Mouse (Mus musculus) liver, postnatal 0 days (tissue): ENCODE results near the gene Onecut3. TPM values are rescaled to one million over a fixed set of nuclear protein-coding genes. Genes with fewer than 3 reads are reported as not detected.

Source experiments
- ATAC-seq: fragments of 200-750 bp; cut with Nextera tagmentation; 2 replicates; pipeline ENCODE4 v1.8.0; 2017; ENCODE audit warnings: mild to moderate bottlenecking, moderate library complexity
- DNase-seq: peaks from one replicate; pipeline ENCODE4 v3.0.0-alpha.2; 2016
- H3K27ac ChIP-seq: fragments of 300-500 bp; sonication (generic); 2 replicates; pipeline ENCODE4 v1.5.1; 2014; ENCODE audit warnings: antibody characterized with exemption, moderate library complexity, mild to moderate bottlenecking, low read depth
- H3K27me3 ChIP-seq: fragments of 300-500 bp; sonication (generic); 2 replicates; pipeline ENCODE4 v1.6.1; 2014; ENCODE audit warnings: low read length, control low read depth, mixed read lengths; ENCODE audit not compliant: insufficient read depth
- H3K36me3 ChIP-seq: fragments of 300-500 bp; sonication (generic); replicated peaks from 2 replicates; pipeline ENCODE4 v1.6.1; 2014; ENCODE audit warnings: mild to moderate bottlenecking, control low read depth, low read length, moderate library complexity, mixed read lengths; ENCODE audit not compliant: insufficient read depth
- H3K4me1 ChIP-seq: fragments of 300-500 bp; sonication (generic); 2 replicates; pipeline ENCODE4 v1.6.1; 2014; ENCODE audit warnings: antibody characterized with exemption, mild to moderate bottlenecking, control low read depth; ENCODE audit not compliant: insufficient read depth
- H3K4me2 ChIP-seq: fragments of 300-500 bp; sonication (generic); 2 replicates; pipeline ENCODE4 v1.6.1; 2014; ENCODE audit warnings: low read depth, mild to moderate bottlenecking, low read length, moderate library complexity, mixed read lengths
- H3K4me3 ChIP-seq: fragments of 300-500 bp; sonication (generic); 2 replicates; pipeline ENCODE4 v1.5.1; 2014; ENCODE audit warnings: low read depth, low read length
- H3K9ac ChIP-seq: fragments of 300-500 bp; sonication (generic); replicated peaks from 2 replicates; pipeline ENCODE4 v1.6.1; 2014; ENCODE audit warnings: mild to moderate bottlenecking, moderate library complexity
- H3K9me3 ChIP-seq: fragments of 300-500 bp; sonication (generic); 2 replicates; pipeline ENCODE4 v1.6.1; 2016; ENCODE audit warnings: mild to moderate bottlenecking, control low read depth, low read length, mixed read lengths
- CTCF ChIP-seq: sonication (generic); IDR thresholded peaks from 2 replicates; pipeline ENCODE4 v1.5.1; 2016; ENCODE audit warnings: antibody characterized with exemption, low read depth
- EP300 ChIP-seq: IDR thresholded peaks from 2 replicates; pipeline ENCODE4 v1.6.1; 2016; ENCODE audit warnings: antibody characterized with exemption, low read depth, mild to moderate bottlenecking
- WGBS: fragments of 180-500 bp; shearing (Covaris S2); extraction: QIAGEN DNeasy Blood & Tissue Kit; methylation state at CpG from one replicate; pipeline ENCODE4 v1.1.7; 2014; ENCODE audit not compliant: insufficient replicate concordance; 5-methylcytosine and 5-hydroxymethylcytosine counted together
- polyA plus RNA-seq: library from polyadenylated mRNA; unstranded; fragments of >200 nt; fragmentation: Nextera tagmentation; extraction: Ambion mirVana; gene quantifications from 2 replicates; pipeline ENCODE4 v1.2.1, GENCODE M21; 2015

The Onecut3 gene
- polyA plus RNA-seq, 1 experiment from 2014 or later = not detected

DNA sequence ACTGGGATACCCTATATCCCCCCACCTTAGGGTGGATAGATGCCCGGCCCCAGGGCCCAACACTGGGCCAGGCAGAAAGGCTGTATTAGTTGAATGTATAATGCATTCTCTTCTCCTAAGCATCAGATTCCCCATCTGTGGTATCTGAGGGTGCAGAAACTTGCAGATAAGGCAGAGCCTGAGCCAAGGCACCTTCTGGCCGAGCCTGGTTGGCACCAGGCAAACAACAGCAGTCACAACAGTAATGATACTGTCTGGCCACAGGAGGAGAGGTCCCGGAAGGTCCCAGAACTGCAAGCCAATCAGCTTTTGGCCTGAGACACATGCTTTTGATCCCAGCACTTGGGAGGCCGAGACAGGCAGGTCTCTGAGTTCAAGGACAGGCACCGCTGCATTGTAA lies 38.9 kb upstream of the Onecut3 start:
- Histone ChIP-seq H3K4me2 (no peak overlapping the region), H3K9me3 (no peaks in the 10 kb centered on the region), H3K27ac (no peak overlapping the region), H3K4me3 (no peak overlapping the region), H3K27me3 (peaks cover 7% of the 10 kb centered on the region; the same call in 1 of the 2 replicates), H3K4me1 (no peaks in the 10 kb centered on the region), H3K36me3 (no peaks in the 10 kb centered on the region), H3K9ac (no peak overlapping the region)
- 76% methylated on average over 5 of the region's 5 CpGs for WGBS
- TF ChIP-seq CTCF (no peak), EP300 (no peak)
- no peak for ATAC-seq
- no peak for DNase-seq

DNA sequence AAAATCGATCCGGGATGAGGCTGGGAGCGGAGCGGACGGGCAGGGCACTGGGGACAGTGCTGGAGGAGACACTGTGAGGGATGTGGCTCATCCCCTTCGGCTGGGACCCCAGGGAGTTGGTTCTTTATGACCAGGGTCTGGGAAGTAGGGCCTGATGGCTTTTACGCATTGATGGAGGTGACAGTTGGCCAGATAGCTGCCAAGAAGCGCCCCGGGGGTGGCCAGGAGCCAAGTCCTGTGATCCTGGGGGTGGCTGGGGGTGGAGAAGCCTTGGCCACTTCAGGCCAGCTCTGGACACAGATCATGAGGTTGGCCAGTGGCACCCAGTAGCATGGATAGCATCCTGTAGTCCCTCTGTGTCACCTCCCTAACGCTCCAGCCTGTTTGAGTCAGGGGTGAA lies 35.4 kb upstream of the Onecut3 start:
- ATAC-seq (no peak), DNase-seq (no peak)
- TF ChIP-seq CTCF (no peak), EP300 (no peak)
- H3K36me3 ChIP-seq = no peaks in the 10 kb centered on the region
- peaks cover 25% of the 10 kb centered on the region for H3K27me3 ChIP-seq
- H3K9me3 ChIP-seq = no peaks in the 10 kb centered on the region
- H3K4me1 ChIP-seq = no peaks in the 10 kb centered on the region
- WGBS = 69% methylated on average over 10 of the region's 10 CpGs
- no peak overlapping the region for H3K27ac ChIP-seq
- H3K4me2 ChIP-seq = no peak overlapping the region
- no peak overlapping the region for H3K9ac ChIP-seq
- H3K4me3 ChIP-seq = no peak overlapping the region

DNA sequence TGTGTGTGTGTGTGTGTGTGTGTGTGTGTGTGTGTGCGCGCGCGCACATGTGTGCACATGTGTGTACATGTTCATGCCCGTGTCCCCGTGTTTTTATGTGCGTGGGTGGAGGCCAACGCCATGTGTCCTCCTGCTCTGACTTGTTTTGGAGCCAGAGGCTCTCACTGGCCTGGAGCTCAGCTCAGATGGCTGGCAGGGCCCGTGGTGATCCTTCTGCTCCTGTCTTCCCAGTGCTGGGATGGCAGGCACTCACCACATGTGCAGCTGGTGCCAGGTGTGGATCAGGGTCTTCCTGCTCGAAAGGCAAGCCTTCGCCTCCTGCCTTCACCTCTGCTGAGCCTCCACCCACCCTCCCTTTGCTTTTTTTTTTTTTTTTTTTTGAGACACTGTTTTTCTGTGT lies 35.0 kb upstream of the Onecut3 start:
- WGBS = 81% methylated on average over 11 of the region's 11 CpGs
- TF ChIP-seq EP300 (no peak), CTCF (no peak)
- Histone ChIP-seq H3K36me3 (no peaks in the 10 kb centered on the region), H3K9ac (no peak overlapping the region), H3K27me3 (peaks cover 28% of the 10 kb centered on the region), H3K4me2 (no peak overlapping the region), H3K27ac (no peak overlapping the region), H3K4me1 (no peaks in the 10 kb centered on the region), H3K4me3 (no peak overlapping the region), H3K9me3 (no peaks in the 10 kb centered on the region)
- ATAC-seq = no peak
- DNase-seq = no peak

DNA sequence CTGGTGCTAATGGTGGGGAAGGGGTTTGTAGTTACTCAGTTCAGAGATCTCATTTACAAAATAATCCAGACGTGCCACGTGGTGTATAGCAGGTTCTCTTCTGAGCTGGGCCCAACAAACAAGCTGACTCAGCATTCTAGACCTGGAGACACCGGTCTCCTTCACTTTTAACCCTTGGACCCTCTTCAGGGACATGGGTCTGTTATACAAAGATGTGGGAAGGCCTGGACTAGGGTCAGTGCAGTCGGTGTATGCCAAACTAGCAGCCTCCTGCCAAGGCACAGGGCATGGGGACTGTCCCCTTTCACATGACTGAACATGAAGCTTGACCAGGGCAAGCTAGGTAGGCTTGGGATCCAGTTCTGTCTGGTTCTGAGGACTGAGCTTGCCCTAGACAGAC lies 34.3 kb upstream of the Onecut3 start:
- H3K9me3 ChIP-seq = no peaks in the 10 kb centered on the region
- no peaks in the 10 kb centered on the region for H3K4me1 ChIP-seq
- no peak overlapping the region for H3K4me3 ChIP-seq
- no peak overlapping the region for H3K27ac ChIP-seq
- H3K9ac ChIP-seq = no peak overlapping the region
- no peaks in the 10 kb centered on the region for H3K36me3 ChIP-seq
- H3K4me2 ChIP-seq = no peak overlapping the region
- no peak for TF ChIP-seq EP300
- TF ChIP-seq CTCF = no peak
- ATAC-seq = no peak
- DNase-seq = no peak
- H3K27me3 ChIP-seq = peaks cover 29% of the 10 kb centered on the region
- WGBS = 50% methylated on average over 4 of the region's 4 CpGs

DNA sequence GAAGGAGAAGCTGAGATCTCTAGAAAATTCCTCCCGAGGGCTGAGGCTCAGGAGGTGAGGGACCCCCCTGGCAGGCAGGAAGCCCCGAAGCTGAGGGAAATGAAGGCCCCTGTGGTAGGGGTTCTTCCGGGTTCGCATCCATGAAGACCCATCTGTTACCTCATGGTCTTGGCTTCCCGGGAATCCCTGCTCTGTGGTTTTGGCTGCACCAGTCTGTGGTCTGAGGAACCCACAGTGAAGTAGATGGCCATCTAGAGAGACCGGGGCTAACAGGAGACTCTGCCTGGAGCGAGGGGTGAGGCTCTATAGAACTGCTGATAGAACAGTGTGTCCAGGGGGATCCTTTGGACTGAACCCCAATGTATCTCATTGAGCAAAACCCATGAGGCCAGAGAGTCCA lies 33.3 kb upstream of the Onecut3 start:
- ATAC-seq (no peak), DNase-seq (no peak)
- Histone ChIP-seq H3K27ac (no peak overlapping the region), H3K4me1 (no peaks in the 10 kb centered on the region), H3K27me3 (peaks cover 29% of the 10 kb centered on the region), H3K36me3 (no peaks in the 10 kb centered on the region), H3K9ac (no peak overlapping the region), H3K4me3 (no peak overlapping the region), H3K9me3 (no peaks in the 10 kb centered on the region), H3K4me2 (no peak overlapping the region)
- 32% methylated on average over 7 of the region's 7 CpGs for WGBS
- TF ChIP-seq EP300 = no peak
- TF ChIP-seq CTCF = no peak

DNA sequence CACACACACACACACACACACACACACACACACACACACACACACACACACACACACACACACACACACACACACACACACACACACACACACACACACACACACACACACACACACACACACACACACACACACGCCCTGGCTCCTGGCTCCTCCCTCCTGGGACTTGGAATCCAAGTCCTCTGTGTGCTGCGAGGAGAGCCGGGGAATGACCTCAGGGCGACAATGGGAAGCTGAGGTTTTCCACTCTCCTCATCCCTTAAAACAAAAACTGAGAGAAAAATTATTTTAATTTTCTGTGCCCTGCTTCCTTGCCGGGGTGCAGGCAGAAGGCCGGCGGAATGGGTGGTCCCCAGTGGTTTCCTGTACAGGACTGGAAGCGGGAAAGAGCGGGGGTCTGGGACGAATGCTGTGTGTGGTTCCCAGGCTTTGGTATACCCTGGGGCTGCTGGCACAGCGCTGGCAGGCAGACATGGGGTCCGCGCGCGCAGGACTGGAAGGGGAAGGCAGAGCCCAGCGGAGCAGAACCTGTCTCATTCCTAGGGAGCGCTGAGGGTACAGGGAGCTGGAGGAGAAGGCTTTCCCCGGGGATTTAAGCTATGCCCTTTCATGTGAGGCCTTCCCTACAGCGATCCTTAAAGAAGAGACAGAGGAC lies 30.1 kb upstream of the Onecut3 start:
- H3K27me3 ChIP-seq = peaks cover 29% of the 10 kb centered on the region
- no peak overlapping the region for H3K27ac ChIP-seq
- H3K4me1 ChIP-seq = no peaks in the 10 kb centered on the region
- 16% methylated on average over 19 of the region's 19 CpGs for WGBS
- no peak for TF ChIP-seq CTCF
- TF ChIP-seq EP300 = no peak
- no peak overlapping the region for H3K9ac ChIP-seq
- no peak for DNase-seq
- ATAC-seq = no peak
- H3K9me3 ChIP-seq = no peaks in the 10 kb centered on the region
- H3K4me3 ChIP-seq = no peak overlapping the region
- H3K4me2 ChIP-seq = no peak overlapping the region
- no peaks in the 10 kb centered on the region for H3K36me3 ChIP-seq

DNA sequence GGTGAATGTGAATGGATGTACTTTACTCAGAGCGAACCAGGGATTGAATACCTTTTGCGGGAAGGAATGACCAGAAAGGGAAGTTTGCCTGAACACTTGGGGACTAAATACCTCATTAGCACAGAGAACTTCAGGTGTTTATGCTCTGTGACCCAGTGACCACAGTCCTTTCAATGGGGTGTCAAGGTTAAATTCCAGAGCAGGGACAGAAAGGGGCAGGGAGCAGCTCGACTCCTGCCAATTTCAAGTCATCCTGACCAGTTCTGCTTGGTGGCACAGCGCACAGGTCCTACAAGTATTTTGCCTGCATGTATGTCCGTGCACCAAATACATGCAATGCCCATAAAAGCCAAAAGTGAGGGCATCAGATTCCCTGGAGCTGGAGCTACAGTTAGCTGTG lies 29.6 kb upstream of the Onecut3 start:
- Histone ChIP-seq H3K36me3 (no peaks in the 10 kb centered on the region), H3K4me3 (no peak overlapping the region), H3K27me3 (peaks cover 34% of the 10 kb centered on the region), H3K9ac (no peak overlapping the region), H3K4me1 (no peaks in the 10 kb centered on the region), H3K27ac (no peak overlapping the region), H3K9me3 (no peaks in the 10 kb centered on the region), H3K4me2 (no peak overlapping the region)
- no peak for ATAC-seq
- 61% methylated on average over 5 of the region's 5 CpGs for WGBS
- DNase-seq = no peak
- TF ChIP-seq CTCF (no peak), EP300 (no peak)
